Mouse (Mus musculus): ENCODE measurements around the gene Ccdc86. TPM values are rescaled to one million over a fixed set of nuclear protein-coding genes. Genes with fewer than 3 reads are reported as not detected.

Ccdc86 gene
- total RNA-seq, 2 experiments from 2014 or later, result 8.5 to 8.9 TPM

- intact Hi-C loops (cut with DNase I), result no loop called here
- no peak for DNase-seq (ENCODE audit: low spot score in 2 of 2)
Observed at GRCm38 (mm10) chr19:10920532-10920931, 28.5 kb downstream of the Ccdc86 start, which contains the start of gene Zp1. Zp1 (minus strand) TSS chr19:10920632.

DNA sequence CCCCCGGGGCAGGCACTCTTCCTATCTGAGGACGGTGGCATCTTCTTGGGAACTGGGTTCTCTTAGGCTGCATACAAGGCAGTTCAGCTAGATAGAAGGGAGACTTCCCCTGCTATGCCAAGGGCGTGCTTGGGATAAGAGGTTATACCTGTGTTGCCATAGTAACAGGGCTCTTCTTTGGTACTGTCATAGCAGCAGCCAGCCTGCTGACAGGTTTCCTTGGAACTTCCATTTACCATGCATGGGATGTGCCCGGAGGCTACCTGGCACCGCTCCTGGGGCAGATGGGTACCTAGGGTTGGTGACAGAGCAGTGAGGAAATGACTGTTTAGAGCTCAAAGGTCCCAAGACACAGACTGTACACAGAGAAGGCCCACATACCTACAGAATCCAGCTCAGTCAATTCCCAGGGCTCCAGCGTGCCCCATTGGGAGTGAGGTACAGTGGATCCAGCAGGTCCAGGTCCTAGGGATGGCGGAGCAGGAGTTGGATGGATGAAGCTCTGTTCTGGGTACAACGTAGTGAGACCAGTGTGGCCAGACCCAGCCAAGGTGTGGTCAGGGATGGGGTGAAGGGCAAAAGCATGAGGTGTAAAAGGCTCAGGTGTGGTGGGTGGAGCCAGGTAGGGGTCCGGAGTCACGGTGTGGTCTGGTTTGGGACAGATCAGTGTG lies 30.6 kb downstream of the Ccdc86 start:
- no peak for DNase-seq (ENCODE audit: low spot score in 2 of 2)
- intact Hi-C loops (cut with DNase I), result no loop called here

DNA sequence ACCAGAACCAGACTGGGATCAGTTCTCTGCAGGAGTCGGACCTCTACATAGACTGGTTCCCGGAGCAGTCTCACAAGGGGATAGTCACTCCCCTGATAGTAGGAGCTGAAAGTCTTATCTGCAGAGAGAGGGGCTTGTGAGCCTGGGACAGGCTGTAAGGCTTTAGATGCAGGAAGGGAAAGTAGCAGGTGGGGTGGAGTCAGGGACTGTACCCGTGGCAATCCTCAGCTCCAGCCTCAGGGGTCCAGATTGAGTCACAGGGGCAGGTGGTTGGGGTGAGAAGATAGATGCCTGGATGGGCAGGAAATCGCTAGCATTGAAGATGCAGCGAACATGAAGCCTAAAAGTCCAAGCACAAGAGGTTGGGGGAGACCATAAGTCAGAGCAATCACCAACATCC lies 32.6 kb downstream of the Ccdc86 start:
- intact Hi-C loops (cut with DNase I), result no loop called here
- no peak for DNase-seq (ENCODE audit: low spot score in 2 of 2)

- no peak for DNase-seq (ENCODE audit: low spot score in 2 of 2)
- intact Hi-C loops (cut with DNase I), result no loop called here
Observed at GRCm38 (mm10) chr19:10914870-10915269, 34.2 kb downstream of the Ccdc86 start.

DNA sequence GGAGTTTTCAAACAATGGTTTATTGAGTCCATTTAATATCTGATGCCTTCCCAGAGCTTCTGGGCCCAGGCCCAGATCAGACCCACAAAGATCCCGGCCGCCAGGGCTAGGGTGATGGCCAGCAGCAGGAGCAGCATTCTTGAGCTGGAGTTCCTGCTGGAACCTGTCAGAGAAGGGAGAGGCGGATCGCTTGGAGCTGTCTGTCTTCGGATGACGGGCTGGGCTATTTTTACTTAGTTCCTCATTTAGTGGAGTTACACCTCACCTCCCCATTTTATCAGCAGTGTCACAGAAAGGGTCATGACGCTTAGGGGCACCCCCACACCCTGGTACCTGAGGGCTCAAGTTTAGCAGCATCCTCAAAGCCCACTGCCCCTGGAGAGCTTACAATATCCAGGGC lies 34.8 kb downstream of the Ccdc86 start:
- intact Hi-C loops (cut with DNase I), result no loop called here
- DNase-seq (ENCODE audit: low spot score in 2 of 2), result no peak

DNA sequence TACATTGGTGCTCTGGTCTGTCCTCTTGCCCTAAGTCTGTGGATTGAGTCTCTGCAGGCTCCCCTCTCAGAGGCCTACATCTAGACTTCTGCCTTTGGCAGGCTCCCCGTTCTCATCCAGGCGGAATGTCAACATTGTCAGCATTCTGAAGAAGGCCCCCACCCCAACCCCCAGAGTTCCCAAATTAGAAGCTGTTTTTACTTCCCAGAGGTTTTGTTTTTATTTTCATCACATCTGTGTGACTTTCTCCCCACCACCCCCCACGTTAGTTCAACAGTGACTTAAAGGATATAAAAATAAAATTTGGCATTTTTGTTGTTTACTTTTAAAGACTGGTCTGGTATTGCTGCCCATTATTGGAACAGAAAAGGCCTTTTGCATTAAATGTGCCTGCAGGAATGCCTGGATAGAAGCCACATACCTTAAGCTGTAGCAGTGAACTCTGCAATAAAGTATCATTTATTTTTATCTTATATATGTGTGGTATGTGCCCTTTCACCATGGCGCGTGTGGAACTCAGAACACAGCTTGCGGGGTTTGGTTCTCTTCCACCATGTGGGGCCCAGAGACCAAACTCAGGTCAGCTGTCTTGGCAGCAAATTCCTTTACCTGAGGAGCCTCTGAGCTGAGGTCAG lies 39.9 kb downstream of the Ccdc86 start:
- intact Hi-C loops (cut with DNase I), result loop anchor here (5.0 kb wide), 1 partner anchor 38 kb away; the partner anchor contains the start of gene Ccdc86
- DNase-seq (ENCODE audit: low spot score in 2 of 2), result no peak

DNA sequence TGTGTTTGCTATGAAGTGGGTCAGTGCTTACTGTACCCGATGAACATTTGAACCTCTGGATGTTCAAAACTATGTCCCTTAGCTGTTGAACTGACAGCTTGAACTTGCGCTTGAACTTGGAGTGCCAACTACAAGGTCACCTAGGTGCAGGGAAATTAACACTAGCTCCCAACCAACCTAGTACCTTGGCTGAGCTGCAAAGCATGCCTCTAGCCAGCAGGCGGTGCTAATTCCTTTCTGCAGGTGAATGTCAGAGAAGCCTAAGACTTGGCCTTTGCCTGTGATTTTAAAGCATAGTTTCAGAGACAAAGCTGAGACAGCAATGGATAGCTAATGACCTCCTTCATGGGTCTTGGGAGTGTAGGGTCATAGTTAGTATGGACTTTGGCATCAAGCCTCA lies 41.2 kb downstream of the Ccdc86 start:
- intact Hi-C loops (cut with DNase I), result loop anchor here (5.0 kb wide), 1 partner anchor 39 kb away; the partner anchor contains the start of gene Ccdc86
- peak; percentile 70 to 76 for DNase-seq (ENCODE audit: low spot score in 2 of 2)

- intact Hi-C loops (cut with DNase I), result loop anchor here (5.0 kb wide), 1 partner anchor 42 kb away; the partner anchor contains the start of gene Ccdc86
- DNase-seq (ENCODE audit: low spot score in 2 of 2), result no peak
Observed at GRCm38 (mm10) chr19:10905728-10906000, 43.4 kb downstream of the Ccdc86 start.

GRCm38 (mm10) chr19:10904927-10905727 lies 43.9 kb downstream of the Ccdc86 start:
- intact Hi-C loops (cut with DNase I), result loop anchor here (5.0 kb wide), 1 partner anchor 42 kb away; the partner anchor contains the start of gene Ccdc86
- DNase-seq (ENCODE audit: low spot score in 2 of 2), result peak; percentile 58 to 78

GRCm38 (mm10) chr19:10904512-10904911 lies 44.6 kb downstream of the Ccdc86 start:
- intact Hi-C loops (cut with DNase I), result no loop called here
- no peak for DNase-seq (ENCODE audit: low spot score in 2 of 2)

DNA sequence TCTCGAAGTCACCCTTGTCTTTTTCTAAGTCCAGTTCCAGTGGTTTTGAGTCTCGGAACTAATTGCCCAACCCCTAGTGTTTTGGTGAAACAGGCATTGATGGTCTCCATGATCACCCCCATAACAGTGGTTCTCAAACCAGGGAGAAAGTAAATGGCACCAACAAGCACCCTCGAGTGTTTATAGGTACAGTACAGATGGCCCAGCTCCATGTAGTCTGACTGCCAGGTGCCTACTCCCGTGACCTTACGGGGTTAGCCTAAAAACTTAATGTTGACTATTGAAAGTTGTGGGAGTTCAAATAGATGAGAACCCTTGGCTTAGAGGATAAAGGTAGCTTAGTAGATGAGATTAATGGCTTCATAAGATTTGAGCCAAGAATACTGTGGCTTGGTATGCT lies 48.0 kb downstream of the Ccdc86 start:
- no peak for DNase-seq (ENCODE audit: low spot score in 2 of 2)
- intact Hi-C loops (cut with DNase I), result no loop called here

DNA sequence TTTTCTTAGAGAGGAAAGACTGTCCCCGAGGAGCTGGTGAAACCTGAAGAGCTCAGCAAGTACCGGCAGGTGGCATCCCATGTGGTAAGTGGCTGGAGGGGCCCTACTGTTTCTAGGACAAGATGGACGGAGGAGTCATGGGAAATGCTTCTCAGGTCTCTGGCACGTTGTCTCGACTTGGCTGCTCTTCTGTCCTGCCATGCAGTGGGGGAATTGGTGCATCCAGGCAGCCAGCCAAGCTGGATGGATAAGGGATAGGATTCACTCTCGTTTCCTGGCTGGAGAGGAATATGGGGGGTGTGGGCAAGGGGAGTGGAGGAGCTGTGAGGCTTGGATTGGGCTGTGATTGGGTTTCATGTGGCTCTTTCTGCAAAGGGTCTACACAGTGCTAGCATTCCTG lies 48.8 kb downstream of the Ccdc86 start:
- no peak for DNase-seq (ENCODE audit: low spot score in 2 of 2)
- intact Hi-C loops (cut with DNase I), result no loop called here

- DNase-seq (ENCODE audit: low spot score in 2 of 2), result no peak
- intact Hi-C loops (cut with DNase I), result loop anchor here (5.0 kb wide), 1 partner anchor 45 kb away; no protein-coding TSS in a partner anchor
Observed at GRCm38 (mm10) chr19:10897491-10897890, 51.6 kb downstream of the Ccdc86 start.

DNA sequence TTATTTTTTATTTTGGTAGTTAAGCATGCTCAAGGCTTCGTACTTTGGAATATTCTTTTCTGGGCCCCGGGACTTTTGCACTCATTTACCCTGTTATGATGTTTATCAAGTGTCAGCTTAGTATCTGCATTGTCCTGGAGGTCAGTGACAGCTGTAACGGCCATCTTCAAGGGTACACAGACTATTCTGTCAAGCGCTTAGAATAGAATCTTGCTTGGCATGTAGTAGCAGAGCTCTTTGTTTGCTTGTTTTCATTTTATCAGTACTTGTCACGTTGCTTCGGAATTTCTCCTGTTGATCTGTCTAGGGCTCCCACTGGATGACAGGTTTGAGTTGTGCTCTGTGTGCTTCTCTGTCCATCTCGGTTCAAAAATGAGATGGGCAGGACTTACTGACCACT lies 52.2 kb downstream of the Ccdc86 start:
- no peak for DNase-seq (ENCODE audit: low spot score in 2 of 2)
- intact Hi-C loops (cut with DNase I), result loop anchor here (5.0 kb wide), 1 partner anchor 45 kb away; no protein-coding TSS in a partner anchor

DNA sequence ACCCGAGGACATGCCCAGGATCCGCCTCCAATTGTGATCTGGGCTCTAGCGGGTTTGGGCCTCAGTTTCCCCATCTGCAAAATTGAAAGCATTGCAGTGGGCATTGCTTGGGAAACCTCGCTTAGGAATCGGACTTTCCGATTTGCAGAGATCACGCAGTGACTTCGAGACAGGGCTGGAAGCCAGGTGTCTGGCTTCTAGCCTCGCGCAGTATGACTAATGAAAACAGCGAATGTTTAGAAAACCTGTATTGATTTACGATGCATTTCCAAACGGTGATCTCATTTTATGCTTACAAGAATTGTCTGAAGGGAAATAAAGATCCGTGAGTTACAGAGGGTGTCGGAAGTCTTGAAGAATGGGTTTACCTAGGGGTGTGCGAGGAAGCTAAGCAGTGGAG lies 53.4 kb downstream of the Ccdc86 start:
- no peak for DNase-seq (ENCODE audit: low spot score in 2 of 2)
- intact Hi-C loops (cut with DNase I), result loop anchor here (5.0 kb wide), 1 partner anchor 47 kb away; no protein-coding TSS in a partner anchor

DNA sequence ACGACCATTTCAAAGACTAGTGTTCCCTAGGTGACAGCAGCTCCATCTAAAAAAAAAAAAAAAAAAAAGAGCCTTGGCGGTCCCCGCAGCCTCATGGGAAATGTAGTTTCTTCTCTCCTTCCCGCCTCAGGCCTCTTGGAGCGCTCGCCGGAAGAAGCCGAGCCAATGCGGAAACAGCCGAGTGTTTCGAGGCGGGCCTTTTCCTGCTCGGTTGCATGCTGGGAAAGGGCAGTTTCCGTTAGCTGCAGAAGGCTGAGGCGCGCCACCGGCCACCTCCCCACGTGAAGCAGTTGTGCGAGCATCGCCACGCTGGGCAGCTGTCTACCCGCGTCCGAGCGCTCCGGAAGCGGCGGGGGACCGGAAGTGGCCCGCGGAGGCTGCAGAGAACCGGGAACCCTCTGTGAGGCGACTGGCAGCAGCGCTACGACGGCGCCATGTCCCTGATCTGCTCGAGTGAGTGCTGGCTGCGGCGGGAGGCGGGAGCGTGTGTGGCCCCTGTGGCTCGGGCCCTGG lies 54.0 kb downstream of the Ccdc86 start, which contains the start of gene Prpf19:
TSS of gene Prpf19 (plus strand) at position 216 of the 513 bp plus-strand sequence.
- DNase-seq (ENCODE audit: low spot score in 2 of 2), result peak; percentile 99
- intact Hi-C loops (cut with DNase I), result loop anchor here (5.0 kb wide), 1 partner anchor 47 kb away; no protein-coding TSS in a partner anchor

GRCm38 (mm10) chr19:10892201-10892600 lies 56.9 kb downstream of the Ccdc86 start:
- DNase-seq (ENCODE audit: low spot score in 2 of 2), result no peak
- intact Hi-C loops (cut with DNase I), result no loop called here
